Mouse (Mus musculus) embryonic facial prominence, embryonic 10.5 days (tissue): ENCODE data around the gene Pdik1l. TPM values are rescaled to one million over a fixed set of nuclear protein-coding genes. Genes with fewer than 3 reads are reported as not detected.

Experiments used
- DNase-seq: peaks from one replicate; pipeline ENCODE4 v3.0.0-alpha.2; 2017; ENCODE audit warnings: low spot score
- H3K27ac ChIP-seq: fragments of 300-500 bp; sonication (generic); replicated peaks from 2 replicates; pipeline ENCODE4 v1.5.1; 2016; ENCODE audit warnings: mild to moderate bottlenecking
- H3K27me3 ChIP-seq: fragments of 300-500 bp; sonication (generic); replicated peaks from 2 replicates; pipeline ENCODE4 v1.6.1; 2016; ENCODE audit warnings: low read depth, mild to moderate bottlenecking; ENCODE audit not compliant: poor library complexity, severe bottlenecking
- H3K36me3 ChIP-seq: fragments of 300-500 bp; sonication (generic); replicated peaks from 2 replicates; pipeline ENCODE4 v1.6.1; 2016; ENCODE audit warnings: mild to moderate bottlenecking, moderate library complexity
- H3K4me1 ChIP-seq: fragments of 300-500 bp; sonication (generic); 2 replicates; pipeline ENCODE4 v1.6.1; 2016
- H3K4me3 ChIP-seq: fragments of 300-500 bp; sonication (generic); 2 replicates; pipeline ENCODE4 v1.5.1; 2016; ENCODE audit warnings: mild to moderate bottlenecking, moderate library complexity
- H3K9me3 ChIP-seq: fragments of 300-500 bp; sonication (generic); 2 replicates; pipeline ENCODE4 v1.6.1; 2016; ENCODE audit warnings: mild to moderate bottlenecking
- WGBS: fragments of 180-500 bp; shearing (Covaris S2); methylation state at CpG from one replicate; pipeline ENCODE4 v1.1.7; 2016; 5-methylcytosine and 5-hydroxymethylcytosine counted together
- polyA plus RNA-seq: library from polyadenylated mRNA; unstranded; fragments of >200 nt; fragmentation: Nextera tagmentation; extraction: Ambion mirVana; gene quantifications from 2 replicates; pipeline ENCODE4 v1.2.1, GENCODE M21; 2016

The Pdik1l gene
- polyA plus RNA-seq, 1 experiment from 2014 or later = 24.3 TPM

- H3K27me3 ChIP-seq = peaks cover 84% of the 10 kb centered on the region
- H3K27ac ChIP-seq = peak overlapping the region; percentile 83
- no peaks in the 10 kb centered on the region for H3K9me3 ChIP-seq
- no peaks in the 10 kb centered on the region for H3K36me3 ChIP-seq
- 4% methylated on average over 15 of the region's 15 CpGs for WGBS
- DNase-seq = no peak
- H3K4me3 ChIP-seq = peak overlapping the region; percentile 63
- H3K4me1 ChIP-seq = peaks cover 96% of the 10 kb centered on the region
Measured at GRCm38 (mm10) chr4:134252911-134253721, 34.6 kb downstream of the Pdik1l start.

- DNase-seq = peak; percentile 55
- Histone ChIP-seq H3K4me1 (peaks cover 93% of the 10 kb centered on the region), H3K27me3 (peaks cover 92% of the 10 kb centered on the region), H3K27ac (peak overlapping the region; percentile 83), H3K4me3 (peak overlapping the region; percentile 63), H3K9me3 (no peaks in the 10 kb centered on the region), H3K36me3 (no peaks in the 10 kb centered on the region)
- WGBS = 3% methylated on average over 22 of the region's 22 CpGs
Measured at GRCm38 (mm10) chr4:134252131-134252910, 35.4 kb downstream of the Pdik1l start.

- peak overlapping the region; percentile 83 for H3K27ac ChIP-seq
- peak overlapping the region; percentile 63 for H3K4me3 ChIP-seq
- no peaks in the 10 kb centered on the region for H3K36me3 ChIP-seq
- DNase-seq = peak; percentile 76
- under 1% methylated on average over 91 of the region's 91 CpGs for WGBS
- H3K4me1 ChIP-seq = peaks cover 85% of the 10 kb centered on the region
- H3K27me3 ChIP-seq = peaks cover 100% of the 10 kb centered on the region
- no peaks in the 10 kb centered on the region for H3K9me3 ChIP-seq
Measured at GRCm38 (mm10) chr4:134251241-134252130, 36.2 kb downstream of the Pdik1l start.

- H3K4me3 ChIP-seq = peak overlapping the region; percentile 63
- no peaks in the 10 kb centered on the region for H3K9me3 ChIP-seq
- H3K27ac ChIP-seq = peak overlapping the region; percentile 83
- H3K27me3 ChIP-seq = peaks cover 99% of the 10 kb centered on the region
- H3K4me1 ChIP-seq = peaks cover 84% of the 10 kb centered on the region
- DNase-seq = no peak
- 7% methylated on average over 10 of the region's 10 CpGs for WGBS
- H3K36me3 ChIP-seq = no peaks in the 10 kb centered on the region
Measured at GRCm38 (mm10) chr4:134250930-134251240, 36.8 kb downstream of the Pdik1l start.

GRCm38 (mm10) chr4:134250116-134250929 is 37.4 kb downstream of the Pdik1l start:
- DNase-seq = peak; percentile 45
- Histone ChIP-seq H3K27me3 (peaks cover 93% of the 10 kb centered on the region), H3K4me1 (peaks cover 82% of the 10 kb centered on the region), H3K36me3 (no peaks in the 10 kb centered on the region), H3K4me3 (peak overlapping the region; percentile 63), H3K27ac (peak overlapping the region; percentile 65), H3K9me3 (no peaks in the 10 kb centered on the region)
- WGBS = 5% methylated on average over 27 of the region's 27 CpGs

GRCm38 (mm10) chr4:134249651-134250050 is 38.0 kb downstream of the Pdik1l start:
- peak overlapping the region; percentile 65 for H3K27ac ChIP-seq
- H3K27me3 ChIP-seq = peaks cover 86% of the 10 kb centered on the region
- H3K36me3 ChIP-seq = no peaks in the 10 kb centered on the region
- under 1% methylated on average over 30 of the region's 30 CpGs for WGBS
- DNase-seq = peak; percentile 89
- H3K9me3 ChIP-seq = no peaks in the 10 kb centered on the region
- H3K4me3 ChIP-seq = peak overlapping the region; percentile 63
- peaks cover 82% of the 10 kb centered on the region for H3K4me1 ChIP-seq

GRCm38 (mm10) chr4:134246719-134247258 is 40.9 kb downstream of the Pdik1l start, which contains the start of gene Gm30191:
Gm30191 (plus strand) TSS chr4:134246935.
- Histone ChIP-seq H3K27ac (peak within 1 kb of the TSS; percentile 79), H3K9me3 (no peaks in the 10 kb centered on the region), H3K36me3 (peaks cover 15% of the 10 kb centered on the region), H3K4me1 (peaks cover 66% of the 10 kb centered on the region), H3K4me3 (peak within 1 kb of the TSS; percentile 76), H3K27me3 (peaks cover 58% of the 10 kb centered on the region)
- WGBS = 77% methylated on average over 7 of the region's 7 CpGs
- no peak for DNase-seq

- H3K4me1 ChIP-seq = peaks cover 61% of the 10 kb centered on the region
- peak overlapping the region; percentile 79; the same call in 1 of the 2 replicates for H3K27ac ChIP-seq
Measured at GRCm38 (mm10) chr4:134246256-134246655, 41.4 kb downstream of the Pdik1l start.

GRCm38 (mm10) chr4:134245148-134245843 is 42.4 kb downstream of the Pdik1l start, which contains the start of gene Zfp593:
Zfp593 (minus strand) TSS chr4:134245592.
- Histone ChIP-seq H3K9me3 (no peaks in the 10 kb centered on the region), H3K4me1 (peaks cover 51% of the 10 kb centered on the region), H3K27me3 (peaks cover 43% of the 10 kb centered on the region), H3K36me3 (peaks cover 15% of the 10 kb centered on the region), H3K27ac (peak within 1 kb of the TSS; percentile 79), H3K4me3 (peak within 1 kb of the TSS; percentile 76)
- peak; percentile 96 for DNase-seq
- under 1% methylated on average over 60 of the region's 60 CpGs for WGBS

More at GRCm38 (mm10) chr4:134246256-134246655, 41.4 kb downstream of the Pdik1l start:
- H3K27me3 ChIP-seq = peaks cover 52% of the 10 kb centered on the region
- no peak for DNase-seq
- peaks cover 15% of the 10 kb centered on the region for H3K36me3 ChIP-seq
- no peaks in the 10 kb centered on the region for H3K9me3 ChIP-seq
- 39% methylated on average over 4 of the region's 4 CpGs for WGBS
- peak overlapping the region; percentile 76; the same call in 1 of the 2 replicates for H3K4me3 ChIP-seq

GRCm38 (mm10) chr4:134243516-134244250 is 44.0 kb downstream of the Pdik1l start, which contains the start of gene E130218I03Rik:
E130218I03Rik (plus strand) TSS chr4:134243662.
- peak within 1 kb of the TSS; percentile 76 for H3K4me3 ChIP-seq
- DNase-seq = no peak
- H3K27ac ChIP-seq = no peak within 1 kb of the TSS
- no peaks in the 10 kb centered on the region for H3K9me3 ChIP-seq
- H3K36me3 ChIP-seq = peaks cover 15% of the 10 kb centered on the region
- peaks cover 30% of the 10 kb centered on the region for H3K27me3 ChIP-seq
- WGBS = 85% methylated on average over 17 of the region's 17 CpGs
- H3K4me1 ChIP-seq = peaks cover 40% of the 10 kb centered on the region
